Mouse (Mus musculus) myocyte (in vitro differentiated cells): ENCODE results near the gene Ercc2. TPM values are rescaled to one million over a fixed set of nuclear protein-coding genes. Genes with fewer than 3 reads are reported as not detected.

ENCODE experiments used
- H3K27me3 ChIP-seq: one replicate; pipeline ENCODE4 v1.6.1; 2011; ENCODE audit not compliant: control insufficient read depth, insufficient read depth, insufficient read length
- H3K36me3 ChIP-seq: one replicate; pipeline ENCODE4 v1.6.1; 2011; ENCODE audit not compliant: control insufficient read depth, insufficient read depth
- H3K4me2 ChIP-seq: one replicate; pipeline ENCODE4 v1.6.1; 2011; ENCODE audit warnings: low read depth, control low read depth
- H3K4me3 ChIP-seq: one replicate; pipeline ENCODE4 v1.5.1; 2011; ENCODE audit warnings: mild to moderate bottlenecking, control low read depth, moderate library complexity
- H3K79me2 ChIP-seq: one replicate; pipeline ENCODE4 v1.6.1; 2011; ENCODE audit not compliant: control insufficient read depth, insufficient read depth
- H3ac ChIP-seq: one replicate; pipeline ENCODE4 v1.6.1; 2011; ENCODE audit not compliant: control insufficient read depth, insufficient read length
- CEBPB ChIP-seq: IDR thresholded peaks from 2 replicates; pipeline ENCODE4 v1.6.1; 2011; ENCODE audit warnings: mild to moderate bottlenecking, moderate library complexity; ENCODE audit not compliant: poor library complexity, insufficient read depth, severe bottlenecking
- E2F4 ChIP-seq: IDR thresholded peaks from one replicate; pipeline ENCODE4 v1.6.1; 2011; ENCODE audit warnings: mild to moderate bottlenecking, control low read depth, moderate library complexity; ENCODE audit not compliant: insufficient read depth
- MAX ChIP-seq: IDR thresholded peaks from one replicate; pipeline ENCODE4 v1.6.1; 2011; ENCODE audit warnings: low read depth, mild to moderate bottlenecking, control low read depth
- MYOD1 ChIP-seq, 3 experiments: IDR thresholded peaks; one replicate each; pipeline ENCODE4 v1.6.1; 2011; ENCODE audit warnings: control low read depth in 2 of 3, low read depth in 2 of 3, mild to moderate bottlenecking in 2 of 3, moderate library complexity in 1 of 3; ENCODE audit not compliant: insufficient read length in 2 of 3, control insufficient read depth in 1 of 3
- MYOG ChIP-seq, 3 experiments: IDR thresholded peaks; one replicate each; pipeline ENCODE4 v1.6.1; 2011; ENCODE audit warnings: control low read depth in 2 of 3, low read depth in 2 of 3, mild to moderate bottlenecking in 2 of 3; ENCODE audit not compliant: insufficient read length in 2 of 3, control insufficient read depth in 1 of 3, insufficient read depth in 1 of 3
- POLR2A ChIP-seq: IDR thresholded peaks from one replicate; pipeline ENCODE4 v1.6.1; 2011; ENCODE audit warnings: low read depth, mild to moderate bottlenecking, control low read depth, moderate library complexity; ENCODE audit not compliant: insufficient read length
- POLR2AphosphoS2 ChIP-seq: IDR thresholded peaks from one replicate; pipeline ENCODE4 v1.6.1; 2011; ENCODE audit warnings: low read depth, control low read depth; ENCODE audit not compliant: insufficient read length
- REST ChIP-seq: IDR thresholded peaks from one replicate; pipeline ENCODE4 v1.6.1; 2011; ENCODE audit warnings: mild to moderate bottlenecking, control low read depth, moderate library complexity; ENCODE audit not compliant: insufficient read depth, insufficient read length
- SRF ChIP-seq: IDR thresholded peaks from one replicate; pipeline ENCODE4 v1.6.1; 2011; ENCODE audit warnings: low read depth; ENCODE audit not compliant: control insufficient read depth, insufficient read length
- TCF12 ChIP-seq: IDR thresholded peaks from one replicate; pipeline ENCODE4 v1.6.1; 2011; ENCODE audit warnings: mild to moderate bottlenecking, control low read depth; ENCODE audit not compliant: poor library complexity, insufficient read depth, severe bottlenecking
- TCF3 ChIP-seq: IDR thresholded peaks from one replicate; pipeline ENCODE4 v1.6.1; 2011; ENCODE audit warnings: low read depth, control low read depth; ENCODE audit not compliant: insufficient read length
- USF1 ChIP-seq: IDR thresholded peaks from one replicate; pipeline ENCODE4 v1.6.1; 2011; ENCODE audit warnings: low read depth, mild to moderate bottlenecking, control low read depth, moderate library complexity
- polyA plus RNA-seq: library from polyadenylated mRNA; unstranded; fragments of >200 nt; fragmentation: generic; extraction: Trizol; gene quantifications from one replicate; pipeline ENCODE4 v1.2.1, GENCODE M21; 2012; ENCODE audit warnings: missing spikeins

The Ercc2 gene
- polyA plus RNA-seq, 1 experiment = 11.5 TPM

DNA sequence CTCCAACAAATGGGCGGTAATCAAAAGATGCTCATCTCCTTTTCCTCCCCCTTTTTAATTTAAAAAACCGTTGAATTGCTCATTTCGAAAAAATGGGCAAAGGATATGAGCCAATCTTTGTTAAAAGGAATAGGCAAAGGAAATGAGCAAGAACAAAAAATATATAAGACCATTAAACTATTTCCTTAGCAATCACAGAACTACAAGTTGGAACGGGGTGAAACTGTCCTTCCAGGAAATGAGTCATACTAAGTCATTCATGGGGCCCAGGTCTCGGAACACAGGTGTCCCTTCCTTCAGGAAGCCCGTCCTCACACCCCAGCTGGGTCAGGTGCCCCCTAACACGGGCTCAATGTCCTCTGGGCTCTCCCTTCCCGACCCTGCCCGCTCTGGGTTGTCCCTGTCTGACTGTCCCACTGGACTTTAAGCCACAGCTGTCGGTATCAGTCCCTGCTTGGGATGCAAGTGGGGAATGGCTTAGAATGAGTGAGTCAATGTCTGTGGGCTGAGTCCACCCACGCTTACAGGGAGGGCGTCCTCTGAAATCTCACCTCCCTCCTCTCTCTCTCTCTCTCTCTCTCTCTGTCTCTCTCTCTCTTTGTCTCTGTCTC, 37.5 kb upstream of the Ercc2 start, which contains the start of gene Ercc1:
Gene Ercc1, plus strand, starts transcription at position 542 of the 611 bp plus-strand sequence.
- TF ChIP-seq MYOD1 (IDR thresholded peaks at IDR 0.05; ENCODE audit: control insufficient read depth in 1 of 3, insufficient read length in 2 of 3, low read depth in 2 of 3) (peak in 2 of 3 experiments; percentile 83 to 86), SRF (no peak), MAX (no peak), CEBPB (no peak), POLR2AphosphoS2 (no peak), MYOG (IDR thresholded peaks at IDR 0.05; ENCODE audit: control insufficient read depth in 1 of 3, insufficient read depth in 1 of 3, insufficient read length in 2 of 3, low read depth in 2 of 3) (peak in 1 of 3 experiments; percentile 41)
- Histone ChIP-seq H3K79me2 (no peaks in the 10 kb centered on the region), H3ac (no peak within 1 kb of the TSS), H3K27me3 (no peaks in the 10 kb centered on the region), H3K4me2 (peak within 1 kb of the TSS; percentile 77), H3K4me3 (peak within 1 kb of the TSS; percentile 73), H3K36me3 (peaks cover 6% of the 10 kb centered on the region)

GRCm38 (mm10) chr7:19344938-19345471, 36.8 kb upstream of the Ercc2 start:
- H3K4me3 ChIP-seq = peak overlapping the region; percentile 73
- TF ChIP-seq TCF12 (no peak), E2F4 (no peak), POLR2A (peak; percentile 43), POLR2AphosphoS2 (peak; percentile 38), REST (no peak), MAX (no peak), TCF3 (no peak)

DNA sequence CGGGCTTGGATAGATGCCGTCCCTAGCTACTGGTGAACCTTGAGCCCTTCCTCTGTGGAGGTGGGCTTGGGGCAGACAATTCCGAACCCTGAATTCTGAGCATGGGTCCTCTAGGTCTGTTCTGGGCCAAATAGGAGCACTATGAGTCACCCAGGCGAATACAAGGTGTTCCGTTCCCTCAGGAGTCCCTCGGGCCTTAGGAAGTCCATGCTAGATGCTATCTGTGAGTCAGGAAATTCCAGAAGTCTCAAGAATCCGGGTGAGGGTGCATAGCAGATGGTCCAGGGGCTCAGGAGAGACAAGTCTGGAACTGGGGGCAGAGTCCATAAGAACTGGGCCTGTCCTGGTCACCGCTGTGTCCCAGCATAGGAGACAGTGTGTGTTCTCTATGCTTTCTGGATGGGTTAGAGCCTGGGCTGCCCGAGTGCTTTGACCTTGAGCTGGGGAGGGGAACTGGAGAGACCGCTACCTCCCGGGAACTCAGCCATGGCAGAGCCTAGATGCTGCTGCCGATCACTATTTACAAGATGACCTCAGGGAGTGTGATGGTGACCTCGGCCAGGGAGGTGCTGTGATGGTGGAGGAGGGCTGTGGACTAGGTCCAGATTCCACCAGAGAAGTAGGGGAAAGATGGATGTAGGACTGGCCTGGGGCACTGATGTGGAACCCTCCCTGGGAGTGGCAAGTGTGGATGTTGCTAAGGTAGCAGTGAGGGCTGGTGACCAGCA, 32.5 kb upstream of the Ercc2 start:
- H3ac ChIP-seq = no peak overlapping the region
- no peak overlapping the region for H3K4me3 ChIP-seq
- no peaks in the 10 kb centered on the region for H3K79me2 ChIP-seq
- H3K27me3 ChIP-seq = no peaks in the 10 kb centered on the region
- no peak overlapping the region for H3K4me2 ChIP-seq
- TF ChIP-seq POLR2AphosphoS2 (no peak), POLR2A (no peak), MYOD1 (IDR thresholded peaks at IDR 0.05; ENCODE audit: control insufficient read depth in 1 of 3, insufficient read length in 2 of 3, low read depth in 2 of 3) (no peak), SRF (no peak), USF1 (no peak), TCF12 (no peak), MAX (no peak), CEBPB (no peak), TCF3 (no peak), E2F4 (no peak), MYOG (IDR thresholded peaks at IDR 0.05; ENCODE audit: control insufficient read depth in 1 of 3, insufficient read depth in 1 of 3, insufficient read length in 2 of 3, low read depth in 2 of 3) (no peak), REST (no peak)
- peaks cover 6% of the 10 kb centered on the region for H3K36me3 ChIP-seq

More at GRCm38 (mm10) chr7:19344938-19345471, 36.8 kb upstream of the Ercc2 start:
- Histone ChIP-seq H3K27me3 (no peaks in the 10 kb centered on the region), H3ac (no peak overlapping the region), H3K36me3 (peaks cover 6% of the 10 kb centered on the region), H3K79me2 (no peaks in the 10 kb centered on the region), H3K4me2 (peak overlapping the region; percentile 77)

DNA sequence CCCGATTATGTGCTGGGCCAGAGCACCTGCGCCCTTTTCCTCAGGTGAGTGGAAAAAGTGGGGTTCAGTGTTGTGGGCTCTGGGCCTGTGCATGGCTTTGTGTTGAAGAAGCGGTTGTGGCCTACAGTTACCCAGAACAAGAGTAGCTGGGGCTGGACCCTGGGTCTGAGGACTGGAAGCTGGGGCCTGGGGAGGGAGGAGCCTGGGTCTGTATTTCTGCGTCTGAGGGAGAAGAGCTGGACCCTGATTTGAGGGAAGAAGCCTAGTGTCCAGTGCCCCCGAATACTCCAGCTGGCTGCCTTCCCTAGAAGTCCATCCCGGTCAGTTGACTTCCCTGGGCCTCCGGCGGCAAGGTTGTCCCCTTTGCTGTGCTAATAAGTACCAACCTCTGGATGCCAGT, 31.6 kb upstream of the Ercc2 start:
- Histone ChIP-seq H3K36me3 (peaks cover 6% of the 10 kb centered on the region), H3K4me2 (no peak overlapping the region), H3K79me2 (no peaks in the 10 kb centered on the region), H3K4me3 (no peak overlapping the region), H3K27me3 (no peaks in the 10 kb centered on the region), H3ac (no peak overlapping the region)
- TF ChIP-seq USF1 = no peak
- TF ChIP-seq REST = no peak
- no peak for TF ChIP-seq TCF3
- no peak for TF ChIP-seq POLR2AphosphoS2

DNA sequence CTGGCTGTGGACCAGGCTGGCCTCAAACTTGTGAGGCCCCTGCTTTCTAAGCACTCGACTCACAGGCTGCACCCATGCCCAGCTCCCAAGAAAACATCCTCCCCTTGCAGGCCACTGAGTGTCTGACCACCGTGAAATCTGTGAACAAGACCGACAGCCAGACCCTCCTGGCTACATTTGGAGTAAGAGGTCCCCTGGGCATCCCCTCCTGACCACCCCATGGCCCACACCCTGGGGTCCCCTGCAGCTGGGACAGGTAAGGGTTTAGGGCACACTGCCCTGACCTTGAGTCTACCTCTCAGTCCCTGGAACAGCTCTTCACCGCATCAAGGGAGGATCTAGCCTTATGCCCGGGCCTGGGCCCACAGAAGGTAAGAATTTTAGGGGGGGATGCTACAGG, 26.8 kb upstream of the Ercc2 start:
- Histone ChIP-seq H3K27me3 (no peaks in the 10 kb centered on the region), H3K4me3 (no peak overlapping the region), H3K79me2 (peaks cover 10% of the 10 kb centered on the region), H3ac (no peak overlapping the region), H3K36me3 (no peaks in the 10 kb centered on the region), H3K4me2 (no peak overlapping the region)
- no peak for TF ChIP-seq POLR2A
- TF ChIP-seq TCF12 = no peak
- no peak for TF ChIP-seq CEBPB
- TF ChIP-seq MYOD1 (IDR thresholded peaks at IDR 0.05; ENCODE audit: control insufficient read depth in 1 of 3, insufficient read length in 2 of 3, low read depth in 2 of 3) = no peak
- TF ChIP-seq E2F4 = no peak
- TF ChIP-seq TCF3 = no peak
- no peak for TF ChIP-seq REST
- no peak for TF ChIP-seq POLR2AphosphoS2
- no peak for TF ChIP-seq MAX
- no peak for TF ChIP-seq USF1
- no peak for TF ChIP-seq MYOG (IDR thresholded peaks at IDR 0.05; ENCODE audit: control insufficient read depth in 1 of 3, insufficient read depth in 1 of 3, insufficient read length in 2 of 3, low read depth in 2 of 3)
- no peak for TF ChIP-seq SRF
